Mouse (Mus musculus) cortical plate, adult 2 months (tissue): ENCODE data around the gene Ocrl. TPM values are rescaled to one million over a fixed set of nuclear protein-coding genes. Genes with fewer than 3 reads are reported as not detected.

Experiments used
- H3K27ac ChIP-seq: fragments of 200-500 bp; 2 replicates; pipeline ENCODE4 v1.5.1; 2012; ENCODE audit warnings: low read length, control low read depth, inconsistent platforms; ENCODE audit not compliant: insufficient read depth
- H3K4me1 ChIP-seq: fragments of 200-500 bp; 2 replicates; pipeline ENCODE4 v1.6.1; 2011; ENCODE audit warnings: low read length; ENCODE audit not compliant: control insufficient read depth, insufficient read depth
- H3K4me3 ChIP-seq: fragments of 200-500 bp; 2 replicates; pipeline ENCODE4 v1.5.1; 2011; ENCODE audit warnings: mild to moderate bottlenecking, low read length, control low read depth; ENCODE audit not compliant: insufficient read depth
- CTCF ChIP-seq: fragments of 200-500 bp; IDR thresholded peaks from 2 replicates; pipeline ENCODE4 v1.5.1; 2011; ENCODE audit warnings: mild to moderate bottlenecking, control low read depth, low read length; ENCODE audit not compliant: insufficient read depth; ENCODE audit errors: extremely low read depth
- POLR2A ChIP-seq: fragments of 200-500 bp; IDR thresholded peaks from 2 replicates; pipeline ENCODE4 v1.6.1; 2011; ENCODE audit warnings: mild to moderate bottlenecking, low read length, control low read depth; ENCODE audit not compliant: insufficient read depth; ENCODE audit errors: extremely low read depth
- polyA plus RNA-seq: library from polyadenylated mRNA; depleted of rRNA; stranded (reverse); fragments of >200 nt; gene quantifications from 2 replicates; pipeline ENCODE4 v1.2.3, GENCODE M21; 2012; rRNA removed

Gene Ocrl
- polyA plus RNA-seq, 1 experiment = 54.7 TPM

DNA sequence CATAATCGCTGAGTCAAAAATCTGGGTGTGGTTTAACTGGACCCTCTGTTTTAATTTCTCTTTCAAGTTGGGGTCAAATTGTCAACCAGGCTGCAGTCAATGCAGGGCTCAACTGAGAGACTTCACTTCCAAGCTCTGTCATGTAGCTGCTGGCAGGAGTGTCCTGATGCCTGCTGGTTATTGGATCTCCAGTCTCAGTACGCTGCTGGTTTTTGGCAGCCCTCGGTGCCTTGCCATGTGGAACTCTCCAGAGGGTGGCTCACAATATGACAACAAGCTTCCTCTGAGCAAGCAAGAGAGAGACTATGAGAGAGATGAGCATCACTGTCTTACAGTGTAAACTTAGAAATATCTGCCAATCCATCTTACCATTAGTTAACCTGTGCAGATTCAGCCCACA lies 99.5 kb downstream of the Ocrl start:
- Histone ChIP-seq H3K27ac (no peak overlapping the region), H3K4me1 (no peaks in the 10 kb centered on the region), H3K4me3 (no peak overlapping the region)
- TF ChIP-seq CTCF = no peak
- TF ChIP-seq POLR2A = no peak

Other genes with a start within 250 kb of the Ocrl start
- 13.0 and 13.9 TPM in 2 replicates for gene Smarca1, start 19.4 kb upstream of the Ocrl start, polyA plus RNA-seq
- 27.7 and 30.1 TPM in 2 replicates for gene Apln, start 122.5 kb downstream of the Ocrl start, polyA plus RNA-seq
- gene Xpnpep2, start 196.3 kb downstream of the Ocrl start, polyA plus RNA-seq = 0.28 and 0.54 TPM in 2 replicates
- 1.6 and 2.3 TPM in 2 replicates for gene Sash3, start 234.0 kb downstream of the Ocrl start, polyA plus RNA-seq